Mouse (Mus musculus): ENCODE measurements around the gene Slc18a2. TPM values are rescaled to one million over a fixed set of nuclear protein-coding genes. Genes with fewer than 3 reads are reported as not detected.

Gene Slc18a2
- polyA plus RNA-seq, 1 experiment, result 0.93 TPM

DNA sequence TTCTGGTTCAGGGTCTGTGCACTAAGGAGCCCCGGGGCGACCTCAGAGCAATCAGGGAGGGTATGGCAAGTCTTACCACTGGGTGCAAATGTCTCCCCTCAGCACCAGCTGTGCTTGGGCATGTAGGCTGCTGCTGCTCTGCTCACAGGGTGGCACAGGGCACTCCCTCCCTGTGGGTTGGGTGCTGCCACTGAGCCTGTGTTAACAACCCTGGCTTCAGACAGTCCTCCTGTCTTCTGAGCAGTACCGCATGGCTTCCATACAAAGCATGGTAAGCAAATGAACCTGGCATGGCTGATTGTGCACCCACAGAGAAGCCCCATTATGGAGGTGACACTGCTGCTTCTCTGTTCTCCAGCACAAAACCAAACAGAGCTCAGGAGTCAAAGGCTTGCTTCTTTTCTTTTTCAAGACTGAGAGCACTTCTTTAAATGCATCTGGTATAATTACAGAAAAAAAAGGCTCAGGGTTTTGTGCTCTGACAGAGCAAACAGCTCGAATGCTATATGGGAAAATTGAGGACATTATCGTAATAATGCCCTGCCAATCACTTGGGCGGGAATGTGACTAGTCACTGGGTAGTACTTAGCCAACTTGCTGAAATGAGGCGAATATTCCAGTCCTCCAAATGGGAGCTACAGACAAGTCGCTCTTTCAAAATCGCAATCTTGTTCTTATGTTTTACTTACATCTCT lies 4.3 kb downstream of the Slc18a2 start:
- Histone ChIP-seq H3K36me3 (ENCODE audit: control insufficient read depth, insufficient read depth, low read length) (no peaks in the 10 kb centered on the region), H3K27ac (ENCODE audit: control insufficient read depth, insufficient read depth, low read length) (no peak overlapping the region), H3K27me3 (ENCODE audit: control insufficient read depth, insufficient read depth, low read length) (no peaks in the 10 kb centered on the region; the same call in 1 of the 2 replicates), H3K4me3 (ENCODE audit: control insufficient read depth, insufficient read depth, low read length) (no peak overlapping the region), H3K4me1 (replicated peaks; ENCODE audit: control insufficient read depth, insufficient read depth, low read length) (peaks cover 17% of the 10 kb centered on the region)
- 90% methylated on average over 9 of the region's 9 CpGs for WGBS
- no peak for DNase-seq
- TF ChIP-seq CTCF (IDR thresholded peaks at IDR 0.05; ENCODE audit: borderline replicate concordance, control insufficient read depth, extremely low read depth, insufficient read depth, low read length, poor library complexity), result no peak

DNA sequence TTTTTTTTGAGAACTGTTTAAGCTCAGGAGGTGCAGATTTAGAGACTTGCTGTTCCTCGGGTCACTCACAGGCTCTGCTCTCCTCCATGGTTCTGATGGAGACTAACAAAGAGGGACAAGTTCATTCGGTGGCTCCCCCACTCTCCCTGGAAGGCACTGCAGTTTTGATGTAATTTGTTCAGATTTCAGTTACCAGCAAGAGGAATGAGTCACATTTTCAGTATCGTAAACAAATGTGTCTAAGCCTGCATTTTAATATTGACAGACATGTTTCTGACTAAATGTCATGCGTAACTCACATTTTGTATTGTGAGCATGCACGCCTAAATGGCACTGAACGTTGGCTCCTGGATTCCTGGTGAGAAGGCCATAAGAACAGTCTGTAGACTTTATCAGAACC lies 5.2 kb downstream of the Slc18a2 start:
- peaks cover 8% of the 10 kb centered on the region for H3K4me1 ChIP-seq (replicated peaks; ENCODE audit: control insufficient read depth, insufficient read depth, low read length)
- 93% methylated on average over 6 of the region's 6 CpGs for WGBS
- TF ChIP-seq CTCF (IDR thresholded peaks at IDR 0.05; ENCODE audit: borderline replicate concordance, control insufficient read depth, extremely low read depth, insufficient read depth, low read length, poor library complexity), result no peak
- no peak for TF ChIP-seq POLR2A (IDR thresholded peaks at IDR 0.05; ENCODE audit: control insufficient read depth, extremely low read depth, insufficient read depth, low read length, poor library complexity)
- H3K27ac ChIP-seq (ENCODE audit: control insufficient read depth, insufficient read depth, low read length), result no peak overlapping the region
- no peaks in the 10 kb centered on the region; the same call in 1 of the 2 replicates for H3K27me3 ChIP-seq (ENCODE audit: control insufficient read depth, insufficient read depth, low read length)
- H3K36me3 ChIP-seq (ENCODE audit: control insufficient read depth, insufficient read depth, low read length), result no peaks in the 10 kb centered on the region
- DNase-seq, result no peak
- H3K4me3 ChIP-seq (ENCODE audit: control insufficient read depth, insufficient read depth, low read length), result no peak overlapping the region

DNA sequence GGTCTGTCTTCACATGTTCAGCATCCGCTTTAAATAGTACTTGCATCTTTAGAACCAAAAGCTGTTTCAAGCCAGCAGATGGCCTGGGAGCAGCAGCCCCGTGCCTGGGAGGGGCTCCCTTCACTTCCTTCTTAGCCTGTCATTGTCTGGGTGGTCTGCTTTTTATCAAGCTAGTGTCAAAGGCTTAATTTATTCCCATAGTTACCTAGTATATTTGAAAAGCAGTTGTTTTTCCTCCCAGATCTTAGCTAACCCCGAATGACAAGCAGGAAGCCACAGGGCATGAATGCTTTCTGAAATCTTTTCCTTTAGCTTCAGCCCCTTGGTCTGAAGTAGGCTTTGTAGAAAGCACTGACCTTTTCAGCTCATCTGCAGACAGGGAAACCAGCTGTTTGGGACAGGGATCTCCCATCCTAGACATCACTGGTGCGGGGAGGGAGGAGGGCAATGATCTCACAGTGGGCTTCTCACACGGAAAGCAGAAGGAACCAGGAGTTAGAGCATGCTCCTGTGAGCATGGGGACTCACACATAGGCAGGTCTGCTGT lies 6.8 kb downstream of the Slc18a2 start:
- no peak for DNase-seq
- H3K27me3 ChIP-seq (ENCODE audit: control insufficient read depth, insufficient read depth, low read length), result no peaks in the 10 kb centered on the region; the same call in 1 of the 2 replicates
- no peak overlapping the region for H3K4me3 ChIP-seq (ENCODE audit: control insufficient read depth, insufficient read depth, low read length)
- no peak overlapping the region for H3K27ac ChIP-seq (ENCODE audit: control insufficient read depth, insufficient read depth, low read length)
- 0 out of 2 replicates have a peak, but pooled peaks cover 2% of the 10 kb centered on the region for H3K4me1 ChIP-seq (replicated peaks; ENCODE audit: control insufficient read depth, insufficient read depth, low read length)
- TF ChIP-seq CTCF (IDR thresholded peaks at IDR 0.05; ENCODE audit: borderline replicate concordance, control insufficient read depth, extremely low read depth, insufficient read depth, low read length, poor library complexity), result no peak
- no peak for TF ChIP-seq POLR2A (IDR thresholded peaks at IDR 0.05; ENCODE audit: control insufficient read depth, extremely low read depth, insufficient read depth, low read length, poor library complexity)
- 23% methylated on average over 5 of the region's 5 CpGs for WGBS
- H3K36me3 ChIP-seq (ENCODE audit: control insufficient read depth, insufficient read depth, low read length), result no peaks in the 10 kb centered on the region

GRCm38 (mm10) chr19:59273190-59273589 lies 12.5 kb downstream of the Slc18a2 start:
- H3K27me3 ChIP-seq (ENCODE audit: control insufficient read depth, insufficient read depth, low read length), result no peaks in the 10 kb centered on the region
- H3K4me3 ChIP-seq (ENCODE audit: control insufficient read depth, insufficient read depth, low read length), result no peak overlapping the region
- no peaks in the 10 kb centered on the region for H3K4me1 ChIP-seq (replicated peaks; ENCODE audit: control insufficient read depth, insufficient read depth, low read length)
- 93% methylated on average over 7 of the region's 7 CpGs for WGBS
- TF ChIP-seq CTCF (IDR thresholded peaks at IDR 0.05; ENCODE audit: borderline replicate concordance, control insufficient read depth, extremely low read depth, insufficient read depth, low read length, poor library complexity) (no peak), POLR2A (IDR thresholded peaks at IDR 0.05; ENCODE audit: control insufficient read depth, extremely low read depth, insufficient read depth, low read length, poor library complexity) (no peak)
- no peak overlapping the region for H3K27ac ChIP-seq (ENCODE audit: control insufficient read depth, insufficient read depth, low read length)
- DNase-seq, result no peak
- no peaks in the 10 kb centered on the region for H3K36me3 ChIP-seq (ENCODE audit: control insufficient read depth, insufficient read depth, low read length)

- WGBS, result 96% methylated on average over 7 of the region's 7 CpGs
- no peaks in the 10 kb centered on the region for H3K27me3 ChIP-seq (ENCODE audit: control insufficient read depth, insufficient read depth, low read length)
- H3K4me3 ChIP-seq (ENCODE audit: control insufficient read depth, insufficient read depth, low read length), result no peak overlapping the region
- TF ChIP-seq CTCF (IDR thresholded peaks at IDR 0.05; ENCODE audit: borderline replicate concordance, control insufficient read depth, extremely low read depth, insufficient read depth, low read length, poor library complexity), result no peak
- no peak for TF ChIP-seq POLR2A (IDR thresholded peaks at IDR 0.05; ENCODE audit: control insufficient read depth, extremely low read depth, insufficient read depth, low read length, poor library complexity)
- no peak overlapping the region for H3K27ac ChIP-seq (ENCODE audit: control insufficient read depth, insufficient read depth, low read length)
- no peaks in the 10 kb centered on the region for H3K36me3 ChIP-seq (ENCODE audit: control insufficient read depth, insufficient read depth, low read length)
- no peak for DNase-seq
- H3K4me1 ChIP-seq (replicated peaks; ENCODE audit: control insufficient read depth, insufficient read depth, low read length), result no peaks in the 10 kb centered on the region
Measured at GRCm38 (mm10) chr19:59276354-59276753, 15.7 kb downstream of the Slc18a2 start.

GRCm38 (mm10) chr19:59280841-59281240 lies 20.1 kb downstream of the Slc18a2 start:
- DNase-seq, result no peak
- no peak overlapping the region for H3K27ac ChIP-seq (ENCODE audit: control insufficient read depth, insufficient read depth, low read length)
- no peaks in the 10 kb centered on the region for H3K27me3 ChIP-seq (ENCODE audit: control insufficient read depth, insufficient read depth, low read length)
- no peaks in the 10 kb centered on the region for H3K4me1 ChIP-seq (replicated peaks; ENCODE audit: control insufficient read depth, insufficient read depth, low read length)
- no peaks in the 10 kb centered on the region for H3K36me3 ChIP-seq (ENCODE audit: control insufficient read depth, insufficient read depth, low read length)
- TF ChIP-seq POLR2A (IDR thresholded peaks at IDR 0.05; ENCODE audit: control insufficient read depth, extremely low read depth, insufficient read depth, low read length, poor library complexity), result no peak
- TF ChIP-seq CTCF (IDR thresholded peaks at IDR 0.05; ENCODE audit: borderline replicate concordance, control insufficient read depth, extremely low read depth, insufficient read depth, low read length, poor library complexity), result no peak
- no peak overlapping the region for H3K4me3 ChIP-seq (ENCODE audit: control insufficient read depth, insufficient read depth, low read length)
